Mouse (Mus musculus) heart, adult 2 months (tissue): ENCODE results near the gene D630036H23Rik.

Experiments
- CTCF ChIP-seq: fragments of 200-600 bp; IDR thresholded peaks from 2 replicates; pipeline ENCODE4 v1.8.1; 2022; ENCODE audit warnings: antibody characterized with exemption, mild to moderate bottlenecking, moderate library complexity
- POLR2A ChIP-seq: fragments of 200-500 bp; IDR thresholded peaks from 2 replicates; pipeline ENCODE4 v1.6.1; 2011; ENCODE audit warnings: mild to moderate bottlenecking, low read depth, low read length, control low read depth; ENCODE audit not compliant: insufficient read depth

DNA sequence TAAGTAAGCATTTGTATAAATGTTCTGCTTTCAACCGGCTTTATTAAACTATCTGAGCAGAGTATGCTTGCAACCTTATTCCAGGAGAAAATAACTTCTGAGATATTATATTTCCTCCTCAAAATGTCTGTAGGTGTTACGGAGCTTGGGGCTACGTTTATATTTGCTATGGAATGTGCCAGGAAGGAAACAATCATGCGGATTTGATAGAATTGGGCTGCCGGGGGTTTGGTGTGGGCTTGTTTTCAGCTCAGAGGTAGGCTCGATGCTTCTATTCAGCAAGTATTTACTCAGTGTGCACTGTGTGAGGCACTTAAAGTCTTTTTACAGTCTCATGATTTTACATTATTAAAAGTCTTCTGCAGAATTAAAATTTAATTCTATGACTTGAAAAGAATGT is 3.4 kb upstream of the D630036H23Rik start:
- no peak for TF ChIP-seq CTCF
- no peak for TF ChIP-seq POLR2A
